Mouse (Mus musculus) cerebellum, adult (tissue): ENCODE data around the gene Lmo7.

Experiments
- ATAC-seq: cut with Nextera tagmentation; 2 replicates; pipeline ENCODE4 v1.9.2; 2017; ENCODE audit warnings: mild to moderate bottlenecking, moderate library complexity, mixed read lengths; ENCODE audit not compliant: insufficient number of reproducible peaks, low FRiP score, low TSS enrichment

The Lmo7 gene

GRCm38 (mm10) chr14:101869661-101870060 lies 139.9 kb downstream of the Lmo7 start:
- ATAC-seq: no peak

GRCm38 (mm10) chr14:101870171-101870902 lies 140.6 kb downstream of the Lmo7 start:
- ATAC-seq: no peak

DNA sequence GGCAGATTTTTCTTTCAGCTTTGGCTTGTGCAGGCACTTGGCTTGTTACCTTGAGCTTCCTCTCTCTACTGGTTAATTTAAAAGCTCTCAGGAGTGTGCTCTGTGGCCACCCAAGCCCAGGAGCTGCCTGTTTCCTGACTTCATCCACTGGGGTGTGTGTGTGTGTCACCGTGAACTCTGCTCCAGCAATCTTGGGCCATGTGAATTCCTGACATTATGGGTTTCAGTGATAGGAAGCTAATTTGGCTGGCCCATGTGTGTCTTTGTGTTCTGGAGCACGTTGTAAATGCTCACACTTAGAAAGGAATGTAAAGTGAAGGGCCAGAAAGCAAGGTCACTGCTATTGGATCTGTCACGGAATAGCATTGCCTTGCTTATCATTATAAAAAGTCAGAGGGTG lies 143.1 kb downstream of the Lmo7 start:
- no peak for ATAC-seq

DNA sequence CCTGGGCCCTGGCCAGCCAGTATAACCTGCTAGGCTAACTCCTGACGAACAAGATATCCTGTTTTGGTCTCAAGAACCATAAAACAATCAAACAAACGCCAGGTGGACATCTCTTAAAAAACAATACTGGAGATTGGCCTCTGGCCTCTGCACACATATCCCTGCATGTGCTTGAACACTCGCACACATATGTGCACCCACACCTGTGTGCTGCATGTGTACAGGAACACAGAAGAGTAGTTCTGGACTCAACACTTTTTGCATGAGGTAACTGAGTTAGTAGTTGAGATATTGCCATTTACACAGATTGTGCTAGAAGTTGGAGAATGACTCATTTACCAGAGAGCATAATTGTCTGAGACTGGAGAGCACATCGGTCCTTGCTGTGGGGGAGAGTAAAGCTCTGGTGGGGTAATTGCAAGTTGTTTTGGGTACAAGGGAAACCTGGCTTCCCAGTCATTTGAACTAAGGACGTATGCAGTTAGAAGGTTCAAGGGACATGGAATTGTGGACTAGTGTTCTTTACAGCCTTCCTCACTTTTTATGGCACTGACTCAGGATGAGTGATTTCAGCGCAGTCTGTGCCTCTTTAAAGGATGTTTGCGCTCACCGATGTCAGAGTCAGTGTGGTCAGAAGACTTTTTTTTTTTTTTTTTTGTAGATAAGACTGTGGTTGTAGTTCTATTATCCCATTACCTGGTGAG lies 148.7 kb downstream of the Lmo7 start:
- ATAC-seq: no peak

DNA sequence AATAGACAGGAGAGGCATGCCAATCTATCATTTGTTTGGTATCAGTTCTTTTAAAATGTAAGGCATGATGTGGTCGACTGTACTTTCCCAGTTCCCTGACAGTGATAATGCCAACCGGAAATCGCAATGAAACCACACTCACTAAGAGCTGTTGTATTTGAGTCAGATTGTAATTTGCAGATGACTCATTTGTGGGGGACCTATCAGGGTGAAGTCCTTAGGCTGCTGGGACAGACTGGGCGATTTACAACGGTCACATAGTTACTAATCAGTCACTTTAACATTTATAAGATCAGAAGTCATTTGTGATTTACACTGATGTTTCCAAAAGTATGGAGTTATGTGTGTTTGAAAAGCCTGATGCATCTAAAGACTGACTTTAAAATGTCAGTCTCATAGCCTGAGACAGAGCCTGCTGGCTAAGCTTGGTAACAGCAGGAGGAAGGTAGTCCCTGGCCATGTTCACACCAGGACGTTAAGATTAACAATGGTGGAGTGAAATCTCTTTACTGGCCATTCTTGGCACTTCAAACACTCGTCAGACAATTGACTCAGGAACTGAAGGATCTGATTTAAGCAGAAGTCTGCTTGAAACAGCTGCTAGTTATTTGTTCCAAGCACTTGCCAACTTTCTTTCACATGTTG lies 149.4 kb downstream of the Lmo7 start:
- ATAC-seq: no peak

GRCm38 (mm10) chr14:101882966-101883365 lies 153.2 kb downstream of the Lmo7 start:
- no peak for ATAC-seq

DNA sequence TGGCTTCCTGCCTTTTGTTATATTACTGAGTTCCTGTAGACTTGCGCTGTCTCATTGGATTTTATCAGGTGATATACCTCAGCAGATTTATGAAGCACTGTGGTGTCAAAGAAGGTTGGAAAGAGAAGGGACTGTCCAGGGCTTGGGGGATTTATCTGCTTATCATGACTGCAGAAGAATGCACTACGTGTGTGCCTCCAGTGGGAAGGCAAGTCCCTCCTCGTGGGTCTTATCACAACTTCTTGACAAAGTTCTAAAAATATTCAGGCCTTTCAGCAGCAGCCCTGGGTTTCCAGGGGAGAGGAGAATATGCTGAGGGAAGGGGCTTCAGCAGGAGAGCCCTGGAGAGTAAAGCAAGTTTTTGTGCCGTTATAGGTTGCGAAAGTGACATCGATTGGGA lies 154.0 kb downstream of the Lmo7 start:
- ATAC-seq: no peak

DNA sequence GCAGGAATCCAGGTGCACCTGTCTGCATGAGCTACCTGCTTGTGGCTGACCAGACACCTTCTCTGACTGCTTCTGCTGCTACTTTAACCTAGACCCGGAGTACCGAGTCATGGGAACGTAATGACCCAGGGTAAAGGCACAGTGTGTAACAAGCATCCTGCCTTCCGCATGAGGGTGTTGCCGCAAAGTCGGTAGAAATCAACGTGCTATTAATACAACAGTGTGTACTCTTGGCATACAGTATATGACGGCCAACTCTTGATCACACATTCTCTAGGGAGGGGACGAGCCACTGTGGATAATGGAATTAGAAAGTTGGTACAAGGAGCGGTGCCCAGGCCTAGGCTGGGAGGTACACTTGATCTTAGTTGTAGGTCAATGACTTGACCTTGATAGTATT lies 156.6 kb downstream of the Lmo7 start:
- ATAC-seq: no peak

DNA sequence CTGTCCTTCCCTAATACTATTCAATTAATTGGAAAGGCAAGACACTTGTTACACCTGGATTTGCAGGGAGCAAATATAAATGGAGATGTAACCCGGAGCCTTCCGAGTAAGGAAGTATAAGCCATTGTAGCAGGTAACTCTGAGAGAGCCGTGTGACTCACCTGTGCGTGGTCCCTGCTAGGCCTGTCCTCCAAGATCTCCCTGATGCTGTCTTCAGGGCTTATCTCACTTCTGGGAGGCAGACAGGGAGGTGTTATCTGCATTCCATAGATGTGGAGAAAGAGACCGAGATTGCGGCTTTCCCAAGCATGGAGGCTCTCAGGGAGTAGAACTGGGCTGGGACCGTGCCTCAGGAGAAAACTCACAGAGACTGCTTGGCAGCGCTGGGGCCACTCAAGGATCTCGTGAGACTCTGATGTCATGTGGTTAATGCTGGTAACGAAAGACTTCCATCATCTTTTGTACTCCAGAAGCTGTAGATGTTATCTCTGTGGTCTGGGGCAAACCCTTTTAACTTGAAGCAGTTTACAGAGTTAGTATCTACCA lies 162.2 kb downstream of the Lmo7 start:
- ATAC-seq: 0 out of 2 replicates have a peak, but pooled peaks have one; percentile 15

- no peak for ATAC-seq
Observed at GRCm38 (mm10) chr14:101892496-101892895, 162.7 kb downstream of the Lmo7 start.

GRCm38 (mm10) chr14:101893215-101893614 lies 163.5 kb downstream of the Lmo7 start:
- ATAC-seq: no peak

- ATAC-seq: no peak
Observed at GRCm38 (mm10) chr14:101898250-101898649, 168.5 kb downstream of the Lmo7 start.

GRCm38 (mm10) chr14:101901496-101901895 lies 171.7 kb downstream of the Lmo7 start:
- ATAC-seq: no peak

- no peak for ATAC-seq
Observed at GRCm38 (mm10) chr14:101901976-101902375, 172.2 kb downstream of the Lmo7 start.

- no peak for ATAC-seq
Observed at GRCm38 (mm10) chr14:101903722-101904121, 174.0 kb downstream of the Lmo7 start.

DNA sequence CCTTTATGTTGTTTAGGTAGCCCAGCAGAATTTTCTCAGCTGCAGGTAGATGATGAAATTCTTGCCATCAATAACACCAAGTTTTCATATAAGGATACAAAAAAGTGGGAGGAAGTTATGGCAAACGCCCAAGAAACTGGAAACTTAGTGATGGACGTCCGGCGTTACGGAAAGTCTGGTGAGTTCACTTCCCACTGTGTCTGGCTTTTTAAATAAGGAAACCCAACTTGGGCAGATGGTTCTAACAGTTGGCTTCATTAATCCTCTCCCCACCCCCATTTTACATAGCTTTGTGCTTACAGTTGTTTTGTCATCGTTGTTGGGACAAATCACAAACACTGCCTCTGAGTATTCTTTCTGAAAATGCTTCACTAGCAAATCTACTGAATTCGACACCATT lies 182.2 kb downstream of the Lmo7 start:
- no peak for ATAC-seq

GRCm38 (mm10) chr14:101912392-101912791 lies 182.6 kb downstream of the Lmo7 start:
- ATAC-seq: no peak

DNA sequence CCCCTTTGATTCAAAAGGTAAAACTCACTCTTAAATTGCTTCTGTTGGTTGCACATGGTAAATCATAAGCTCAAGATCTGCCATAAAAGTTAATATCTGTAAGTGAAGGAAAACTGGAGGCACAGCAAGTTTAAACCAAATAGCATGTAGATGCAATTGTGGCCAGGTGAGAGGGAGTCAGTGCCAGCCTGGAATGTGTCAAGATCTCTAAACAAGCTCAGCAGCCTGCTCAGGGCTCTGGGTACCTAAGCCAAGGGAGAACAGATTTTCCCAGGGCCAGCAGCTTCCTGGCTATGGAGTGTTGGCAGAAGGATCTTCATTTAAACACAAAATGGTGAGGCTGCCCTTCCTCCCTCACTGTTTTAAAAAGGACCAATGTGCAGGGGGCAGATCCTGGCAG lies 184.6 kb downstream of the Lmo7 start:
- ATAC-seq: no peak

- no peak for ATAC-seq
Observed at GRCm38 (mm10) chr14:101915867-101916266, 186.1 kb downstream of the Lmo7 start.

GRCm38 (mm10) chr14:101918471-101918870 lies 188.7 kb downstream of the Lmo7 start:
- no peak for ATAC-seq

DNA sequence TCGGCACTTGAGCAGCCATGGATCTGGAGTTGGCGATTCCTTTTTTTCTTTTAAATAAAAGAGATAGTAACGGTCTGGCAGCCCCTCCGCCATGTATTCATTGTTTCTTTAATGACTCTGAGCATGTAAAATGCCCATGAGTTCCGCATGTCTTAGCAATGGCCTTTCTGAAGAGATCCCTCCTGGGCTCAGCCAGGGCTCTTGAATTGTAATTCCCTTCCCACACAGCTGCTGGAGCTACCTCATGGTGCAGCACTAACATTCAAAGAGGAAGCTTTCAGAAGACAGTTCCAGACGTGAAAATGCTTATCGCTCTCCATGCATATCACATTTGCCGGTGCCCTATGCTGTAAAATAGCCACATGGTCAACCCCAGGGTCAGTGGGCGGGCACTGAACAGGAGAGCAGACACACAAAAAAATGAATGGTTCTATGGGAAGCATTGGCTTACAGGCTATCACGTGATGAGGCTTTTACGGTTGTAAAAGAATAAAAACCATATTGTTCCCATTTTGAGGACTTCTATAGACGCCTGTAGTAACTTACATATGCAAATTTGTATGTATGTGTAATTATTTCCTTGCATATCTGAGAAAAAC lies 198.0 kb downstream of the Lmo7 start:
- no peak for ATAC-seq
